Mouse (Mus musculus) thymus, adult 2 months (tissue): ENCODE measurements around the gene Hcar1. TPM values are rescaled to one million over a fixed set of nuclear protein-coding genes. Genes with fewer than 3 reads are reported as not detected.

Experiments used
- DNase-seq: peaks from one replicate; pipeline ENCODE4 v3.0.0; 2021
- H3K27ac ChIP-seq: fragments of 200-500 bp; 2 replicates; pipeline ENCODE4 v1.5.1; 2012; ENCODE audit warnings: low read length, control low read depth; ENCODE audit not compliant: control insufficient read depth, insufficient read depth
- H3K27me3 ChIP-seq: fragments of 200-500 bp; 2 replicates; pipeline ENCODE4 v1.6.1; 2012; ENCODE audit warnings: mild to moderate bottlenecking, low read length, moderate library complexity, mixed read lengths; ENCODE audit not compliant: control insufficient read depth, insufficient read depth
- H3K36me3 ChIP-seq: fragments of 200-500 bp; 2 replicates; pipeline ENCODE4 v1.6.1; 2012; ENCODE audit warnings: mild to moderate bottlenecking, low read length, moderate library complexity; ENCODE audit not compliant: control insufficient read depth, insufficient read depth
- H3K4me1 ChIP-seq: fragments of 200-500 bp; replicated peaks from 2 replicates; pipeline ENCODE4 v1.6.1; 2012; ENCODE audit warnings: low read length; ENCODE audit not compliant: control insufficient read depth, insufficient read depth
- H3K4me3 ChIP-seq: fragments of 200-500 bp; 2 replicates; pipeline ENCODE4 v1.5.1; 2012; ENCODE audit warnings: mild to moderate bottlenecking, low read length, control low read depth, moderate library complexity; ENCODE audit not compliant: control insufficient read depth, insufficient read depth
- CTCF ChIP-seq: fragments of 200-500 bp; IDR thresholded peaks from 2 replicates; pipeline ENCODE4 v1.5.1; 2012; ENCODE audit warnings: mild to moderate bottlenecking, control low read depth, low read length, moderate library complexity, borderline replicate concordance; ENCODE audit not compliant: control insufficient read depth, poor library complexity, insufficient read depth; ENCODE audit errors: extremely low read depth
- POLR2A ChIP-seq: fragments of 200-500 bp; IDR thresholded peaks from 2 replicates; pipeline ENCODE4 v1.6.1; 2012; ENCODE audit warnings: mild to moderate bottlenecking, low read length, control low read depth, moderate library complexity; ENCODE audit not compliant: control insufficient read depth, poor library complexity, insufficient read depth; ENCODE audit errors: extremely low read depth
- WGBS: fragments of 180-500 bp; shearing (Covaris S2); methylation state at CpG from one replicate; pipeline ENCODE4 v1.1.7; 2018; 5-methylcytosine and 5-hydroxymethylcytosine counted together
- polyA plus RNA-seq: library from polyadenylated mRNA; depleted of rRNA; stranded (reverse); fragments of >200 nt; gene quantifications from 2 replicates; pipeline ENCODE4 v1.2.3, GENCODE M21; 2012

Gene Hcar1
- polyA plus RNA-seq, 1 experiment, result 3.1 TPM

GRCm38 (mm10) chr5:123854511-123854910 lies 25.3 kb downstream of the Hcar1 start:
- WGBS, result 91% methylated on average over 9 of the region's 9 CpGs

DNA sequence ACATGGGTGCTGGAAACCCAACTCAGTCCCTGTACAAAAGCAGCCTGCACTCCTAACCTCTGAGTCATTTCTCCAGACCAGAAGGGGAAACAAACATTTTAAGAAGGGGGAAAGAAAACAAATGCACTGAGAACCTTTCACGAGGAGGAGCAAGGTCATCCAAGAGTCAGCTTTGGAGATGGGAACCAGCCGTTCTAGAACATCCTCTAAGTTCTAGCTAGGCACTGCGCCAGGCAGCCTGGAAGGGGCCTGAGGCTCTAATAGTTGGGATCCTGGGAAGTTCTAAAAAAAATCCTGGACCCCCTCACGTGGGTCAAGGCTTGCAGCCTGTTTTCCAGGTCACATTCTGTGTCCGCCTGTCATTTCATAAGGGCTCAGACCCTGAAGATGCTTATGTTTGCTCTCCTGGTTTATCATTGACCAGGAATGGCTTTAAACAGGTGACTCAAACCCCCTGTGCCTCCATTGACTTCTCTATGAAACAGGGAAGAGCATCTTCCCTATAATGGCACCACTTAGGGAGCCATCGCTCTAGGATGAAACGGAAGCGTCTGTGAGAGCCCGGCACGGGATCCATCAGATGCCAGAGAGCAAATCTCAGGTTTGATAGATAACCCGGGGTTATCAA lies 25.8 kb downstream of the Hcar1 start:
- H3K27ac ChIP-seq, result no peak overlapping the region
- no peaks in the 10 kb centered on the region for H3K27me3 ChIP-seq
- TF ChIP-seq CTCF (no peak), POLR2A (no peak)
- H3K4me1 ChIP-seq, result peaks cover 5% of the 10 kb centered on the region
- no peak for DNase-seq
- 94% methylated on average over 11 of the region's 11 CpGs for WGBS
- no peaks in the 10 kb centered on the region for H3K36me3 ChIP-seq
- H3K4me3 ChIP-seq, result no peak overlapping the region

More at GRCm38 (mm10) chr5:123854511-123854910, 25.3 kb downstream of the Hcar1 start:
- no peak for DNase-seq
- H3K4me1 ChIP-seq, result peaks cover 5% of the 10 kb centered on the region
- H3K4me3 ChIP-seq, result no peak overlapping the region
- TF ChIP-seq POLR2A, result no peak
- no peak for TF ChIP-seq CTCF
- H3K36me3 ChIP-seq, result no peaks in the 10 kb centered on the region
- H3K27ac ChIP-seq, result no peak overlapping the region
- H3K27me3 ChIP-seq, result no peaks in the 10 kb centered on the region

DNA sequence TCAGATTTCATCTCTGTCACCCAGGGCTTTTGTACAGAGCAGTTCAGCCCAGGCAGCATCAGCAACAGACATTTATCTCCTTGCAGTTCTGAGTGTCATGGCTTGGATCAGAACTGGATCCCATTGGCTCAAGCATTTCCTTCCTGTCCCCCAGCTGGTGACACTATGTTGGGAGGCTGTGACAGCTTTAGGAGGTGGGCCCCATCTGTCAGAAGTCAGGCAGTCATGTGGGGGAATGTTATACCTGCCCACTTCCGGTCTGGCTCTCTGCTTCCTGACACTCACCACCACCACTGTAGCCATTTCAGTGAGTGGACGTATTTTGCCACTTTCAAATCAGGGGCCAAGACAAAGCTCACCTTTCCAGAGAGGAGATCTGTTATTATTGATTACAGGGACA lies 28.4 kb downstream of the Hcar1 start:
- peaks cover 5% of the 10 kb centered on the region for H3K4me1 ChIP-seq
- H3K4me3 ChIP-seq, result no peak overlapping the region
- H3K27ac ChIP-seq, result no peak overlapping the region
- WGBS, result 7% methylated on average over 2 of the region's 2 CpGs
- TF ChIP-seq CTCF (no peak), POLR2A (no peak)
- H3K36me3 ChIP-seq, result no peaks in the 10 kb centered on the region
- no peaks in the 10 kb centered on the region for H3K27me3 ChIP-seq
- peak; percentile 8 for DNase-seq

DNA sequence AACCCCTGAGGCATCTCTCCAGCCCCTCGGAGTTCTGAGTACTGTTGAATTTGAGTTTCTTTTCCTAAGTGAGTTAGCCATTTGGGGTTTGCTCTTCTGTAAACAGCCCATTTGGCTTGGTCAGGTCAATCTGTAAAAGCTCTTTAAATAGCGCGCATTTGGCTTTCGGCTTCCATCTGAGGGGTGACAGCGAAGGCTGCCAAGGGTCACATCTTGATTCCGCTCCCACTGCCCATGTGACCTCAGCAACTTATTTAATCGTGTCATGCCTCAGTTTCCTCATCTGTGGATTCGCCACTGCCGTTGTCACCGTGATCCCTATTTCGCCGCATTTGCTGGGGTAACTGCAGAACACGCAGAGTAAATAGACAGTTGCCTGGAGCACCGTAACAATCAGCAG lies 35.5 kb downstream of the Hcar1 start:
- Histone ChIP-seq H3K4me1 (peaks cover 4% of the 10 kb centered on the region; the same call in 1 of the 2 replicates), H3K36me3 (no peaks in the 10 kb centered on the region), H3K27me3 (no peaks in the 10 kb centered on the region), H3K4me3 (no peak overlapping the region), H3K27ac (no peak overlapping the region)
- WGBS, result 98% methylated on average over 14 of the region's 14 CpGs
- DNase-seq, result no peak
- no peak for TF ChIP-seq POLR2A

DNA sequence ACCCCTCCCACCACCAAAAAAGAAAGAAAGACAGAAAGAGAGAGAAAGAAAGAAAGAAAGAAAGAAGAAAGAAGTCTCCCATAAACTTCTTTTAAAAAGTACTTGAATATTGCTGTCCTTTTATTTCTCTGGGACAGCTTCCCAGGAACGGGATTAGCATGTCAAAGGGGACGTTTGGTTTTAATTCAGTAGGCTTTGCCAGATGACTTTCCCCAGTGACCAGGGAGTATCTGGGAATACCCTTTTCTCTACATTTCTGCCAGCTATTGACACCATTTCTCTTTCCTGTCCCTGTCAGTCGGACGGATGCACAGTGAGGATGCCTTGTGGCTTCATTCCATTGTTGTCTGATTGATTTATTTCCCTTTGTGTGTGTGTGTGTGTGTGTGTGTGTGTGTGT lies 36.0 kb downstream of the Hcar1 start:
- Histone ChIP-seq H3K36me3 (no peaks in the 10 kb centered on the region), H3K27me3 (no peaks in the 10 kb centered on the region), H3K4me3 (no peak overlapping the region), H3K4me1 (peaks cover 4% of the 10 kb centered on the region; the same call in 1 of the 2 replicates), H3K27ac (no peak overlapping the region)
- no peak for TF ChIP-seq POLR2A
- DNase-seq, result no peak
- WGBS, result 95% methylated on average over 4 of the region's 4 CpGs

GRCm38 (mm10) chr5:123842935-123843282 lies 36.9 kb downstream of the Hcar1 start:
- Histone ChIP-seq H3K4me3 (no peak overlapping the region), H3K27ac (no peak overlapping the region), H3K4me1 (peaks cover 4% of the 10 kb centered on the region; the same call in 1 of the 2 replicates), H3K27me3 (no peaks in the 10 kb centered on the region), H3K36me3 (no peaks in the 10 kb centered on the region)
- WGBS, result 86% methylated on average over 3 of the region's 3 CpGs
- no peak for TF ChIP-seq CTCF
- TF ChIP-seq POLR2A, result no peak
- no peak for DNase-seq
